Mouse (Mus musculus) macrophage (primary cell): ENCODE results near the gene Nup214. TPM values are rescaled to one million over a fixed set of nuclear protein-coding genes. Genes with fewer than 3 reads are reported as not detected.
"Not testable (repeated sequence)": the region's sequence is repeated elsewhere in the genome, so short reads cannot be mapped to it uniquely, and the experiment has no call there.

Source experiments
- H3K27ac ChIP-seq: fragments of 350-480 bp; formaldehyde crosslinking; 2 replicates; pipeline ENCODE4 v1.9.0; 2021
- H3K36me3 ChIP-seq: fragments of 350-480 bp; formaldehyde crosslinking; 2 replicates; pipeline ENCODE4 v1.9.0; 2021; ENCODE audit errors: inconsistent target
- H3K4me3 ChIP-seq: fragments of 350-480 bp; formaldehyde crosslinking; 2 replicates; pipeline ENCODE4 v1.9.0; 2021; ENCODE audit errors: inconsistent target
- H3K79me2 ChIP-seq: fragments of 350-480 bp; formaldehyde crosslinking; 2 replicates; pipeline ENCODE4 v1.9.0; 2021; ENCODE audit errors: inconsistent target
- WGBS: methylation state at CpG from one replicate; pipeline ENCODE4 v1.1.7; 2026; ENCODE audit warnings: inconsistent platforms; ENCODE audit not compliant: missing documents; 5-methylcytosine and 5-hydroxymethylcytosine counted together
- polyA plus RNA-seq: library from polyadenylated mRNA; stranded (reverse); fragments of 250-400 nt; gene quantifications from 3 replicates; pipeline ENCODE4 v1.2.4, GENCODE M21; 2018; ENCODE audit warnings: inconsistent platforms

Nup214 gene
- polyA plus RNA-seq, 1 experiment from 2014 or later = 47.0 TPM

DNA sequence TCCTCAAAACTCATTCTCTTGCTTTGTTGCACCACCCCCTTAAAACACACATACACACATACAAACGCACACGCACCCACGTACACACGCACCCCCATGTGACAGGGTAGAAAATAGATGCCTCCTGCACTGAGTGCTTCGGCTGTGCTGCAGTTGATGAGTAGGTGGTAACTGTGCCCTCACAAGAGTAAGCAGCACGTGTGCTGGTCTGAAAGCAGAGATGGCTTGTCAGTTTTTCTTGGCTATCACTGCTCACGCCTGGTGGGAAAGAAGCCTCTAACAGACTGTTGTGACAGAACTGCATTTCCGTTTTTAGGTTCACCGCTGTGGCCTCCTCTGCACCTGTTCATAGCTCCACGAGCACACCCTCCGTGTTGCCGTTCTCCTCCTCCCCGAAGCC lies 21.8 kb downstream of the Nup214 start:
- 92% methylated on average over 11 of the region's 13 CpGs for WGBS
- Histone ChIP-seq H3K27ac (no peak overlapping the region), H3K4me3 (no peak overlapping the region), H3K79me2 (no peaks in the 10 kb centered on the region), H3K36me3 (peaks cover 90% of the 10 kb centered on the region)

DNA sequence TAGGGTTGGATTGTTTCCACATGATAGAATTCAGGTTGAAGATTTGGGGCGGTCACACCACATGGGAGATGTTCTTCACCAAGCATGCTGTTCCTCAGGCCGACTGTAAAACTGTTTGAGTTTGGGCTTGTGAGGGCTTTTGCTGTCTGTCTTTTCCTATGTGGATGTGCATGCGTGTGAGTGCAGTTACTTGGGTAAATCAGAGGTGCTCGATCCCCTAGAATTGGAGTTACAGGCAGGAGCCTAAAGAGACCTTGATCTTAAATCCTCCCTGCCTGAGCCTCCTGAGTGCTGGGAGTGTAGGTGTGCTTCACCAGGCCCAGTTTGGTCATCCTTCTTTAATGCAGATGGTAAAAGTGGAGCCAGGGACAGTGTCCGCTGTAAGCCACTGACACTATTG lies 23.3 kb downstream of the Nup214 start:
- H3K36me3 ChIP-seq = peaks cover 84% of the 10 kb centered on the region
- no peaks in the 10 kb centered on the region for H3K79me2 ChIP-seq
- 93% methylated on average over 5 of the region's 5 CpGs for WGBS
- H3K4me3 ChIP-seq = no peak overlapping the region
- H3K27ac ChIP-seq = no peak overlapping the region

DNA sequence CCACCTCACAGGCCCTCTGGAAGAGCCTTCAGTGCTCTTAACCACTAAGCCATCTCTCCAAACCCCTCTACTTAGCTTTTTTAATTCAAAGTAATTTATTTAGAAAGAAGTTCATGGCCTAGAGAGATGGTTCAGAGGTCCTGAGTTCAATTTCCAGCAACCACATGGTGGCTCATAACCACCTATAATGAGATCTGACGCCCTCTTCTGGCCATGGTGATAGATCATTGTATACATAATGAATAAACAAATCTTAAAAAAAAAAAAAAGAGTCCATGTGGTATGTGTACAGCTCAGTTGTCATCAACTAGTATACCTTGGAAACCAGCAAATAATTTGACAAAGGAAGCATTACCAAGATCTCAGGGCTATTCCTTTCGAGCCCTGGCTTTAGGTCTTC lies 24.2 kb downstream of the Nup214 start:
- Histone ChIP-seq H3K4me3 (no peak overlapping the region), H3K79me2 (no peaks in the 10 kb centered on the region), H3K27ac (no peak overlapping the region), H3K36me3 (peaks cover 86% of the 10 kb centered on the region)
- WGBS = 100% methylated on average over 2 of the region's 2 CpGs

DNA sequence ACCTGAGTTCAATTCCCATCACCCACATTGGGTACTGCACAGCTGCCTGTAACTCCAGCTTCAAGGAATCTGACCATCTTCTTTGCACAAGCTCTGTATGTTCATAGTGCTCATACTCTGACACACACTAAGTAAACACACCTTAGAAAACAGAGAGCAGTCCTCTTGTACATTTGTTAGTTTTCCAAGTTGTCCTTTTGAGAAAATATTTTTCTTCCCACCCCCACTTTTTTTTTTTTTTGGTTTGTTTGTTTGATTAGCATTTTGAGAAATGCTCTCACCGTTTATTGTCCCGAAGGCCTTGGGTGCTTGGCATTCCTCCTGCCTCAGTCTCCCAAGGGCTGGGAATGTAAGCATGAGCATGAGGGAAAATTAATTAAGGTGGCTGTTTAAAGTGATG lies 34.1 kb downstream of the Nup214 start:
- H3K4me3 ChIP-seq = no peak overlapping the region
- no peak overlapping the region for H3K27ac ChIP-seq
- 81% methylated on average over 2 of the region's 2 CpGs for WGBS
- no peaks in the 10 kb centered on the region for H3K79me2 ChIP-seq
- peaks cover 71% of the 10 kb centered on the region for H3K36me3 ChIP-seq

DNA sequence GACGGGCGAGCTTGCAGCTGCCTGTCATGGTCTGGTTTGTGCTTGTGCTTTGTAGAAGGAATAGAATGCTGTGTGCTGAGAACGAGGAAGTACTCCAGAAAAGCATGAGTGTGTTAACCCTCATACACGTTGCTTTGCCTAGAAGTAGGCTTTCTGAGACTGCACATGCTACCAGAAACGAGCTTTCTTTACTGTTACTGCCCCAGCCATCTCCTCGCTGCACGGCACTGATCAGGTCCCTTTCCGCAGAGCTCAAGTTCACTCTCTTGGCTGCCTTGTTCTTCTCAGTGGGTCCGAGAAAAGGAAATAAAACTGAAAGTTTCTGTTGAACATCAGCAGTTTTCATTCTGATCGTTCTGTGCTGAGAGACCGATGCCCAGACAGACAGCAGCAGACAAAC lies 34.5 kb downstream of the Nup214 start:
- H3K36me3 ChIP-seq = peaks cover 67% of the 10 kb centered on the region
- no peaks in the 10 kb centered on the region for H3K79me2 ChIP-seq
- no peak overlapping the region for H3K27ac ChIP-seq
- no peak overlapping the region for H3K4me3 ChIP-seq
- 68% methylated on average over 11 of the region's 11 CpGs for WGBS

DNA sequence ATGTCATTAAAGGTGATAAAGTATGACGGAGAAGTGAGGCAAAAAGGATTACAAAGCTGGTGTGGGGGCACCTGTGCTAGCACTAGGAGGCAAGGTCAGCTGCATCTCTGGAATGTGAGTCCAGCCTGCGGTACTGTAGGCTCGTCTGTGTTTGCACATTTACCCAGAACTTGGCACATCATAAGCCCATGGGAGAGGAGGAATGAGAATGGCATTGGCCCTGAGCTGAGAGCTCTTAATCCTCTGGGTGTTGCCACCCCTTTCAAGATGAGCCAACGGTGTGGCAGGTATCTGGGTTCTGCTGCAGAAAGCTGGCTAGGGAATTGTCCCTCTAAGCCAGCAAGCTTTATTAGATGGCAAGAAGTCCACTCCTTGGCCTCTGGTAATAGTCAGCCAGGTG lies 45.5 kb downstream of the Nup214 start:
- Histone ChIP-seq H3K79me2 (no peaks in the 10 kb centered on the region), H3K4me3 (no peak overlapping the region), H3K27ac (no peak overlapping the region), H3K36me3 (peaks cover 84% of the 10 kb centered on the region)
- 93% methylated on average over 4 of the region's 4 CpGs for WGBS

DNA sequence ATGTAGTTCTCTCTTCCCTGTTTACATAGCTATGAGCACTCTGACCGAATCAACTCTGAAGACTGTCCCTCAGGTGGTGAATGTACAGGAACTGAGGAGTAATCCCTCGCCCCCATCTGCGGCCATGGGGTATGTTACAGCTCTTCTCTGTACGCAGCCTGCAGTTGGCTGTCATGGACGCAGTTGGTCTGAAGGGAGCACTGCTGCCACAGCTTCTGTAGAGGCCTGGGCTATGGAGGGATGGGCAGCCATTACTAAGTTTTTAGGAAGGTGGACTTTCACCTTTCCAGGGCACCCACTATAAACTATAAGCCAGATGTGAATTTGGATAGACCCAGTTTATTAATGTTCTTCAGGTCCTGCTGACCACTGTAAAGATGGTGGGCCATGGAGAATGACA lies 46.0 kb downstream of the Nup214 start:
- 92% methylated on average over 5 of the region's 5 CpGs for WGBS

DNA sequence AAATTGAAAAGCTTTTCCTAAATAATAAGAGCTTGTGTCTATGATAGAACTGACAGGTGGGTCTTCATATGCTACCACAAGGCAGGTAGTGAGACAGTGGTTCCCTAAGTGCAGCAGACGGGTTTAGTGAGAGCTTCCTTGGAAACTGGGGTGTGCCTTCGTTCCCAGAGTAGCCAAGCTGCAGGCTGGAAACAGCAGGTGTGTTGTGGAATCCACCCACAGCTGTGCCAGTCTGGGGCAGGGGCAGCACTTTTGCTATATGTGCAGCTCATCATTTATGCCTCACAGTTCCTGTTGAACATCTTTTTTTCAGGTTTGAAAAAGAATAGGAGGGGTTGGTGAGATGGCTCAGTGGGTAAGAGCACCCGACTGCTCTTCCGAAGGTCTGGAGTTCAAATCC lies 50.1 kb downstream of the Nup214 start:
- WGBS = 85% methylated on average over 2 of the region's 4 CpGs
- H3K79me2 ChIP-seq = no peaks in the 10 kb centered on the region
- H3K27ac ChIP-seq = no peak overlapping the region
- H3K36me3 ChIP-seq = peaks cover 73% of the 10 kb centered on the region
- H3K4me3 ChIP-seq = no peak overlapping the region

More for the DNA sequence above, 46.0 kb downstream of the Nup214 start:
- Histone ChIP-seq H3K27ac (no peak overlapping the region), H3K4me3 (no peak overlapping the region), H3K79me2 (no peaks in the 10 kb centered on the region), H3K36me3 (peaks cover 84% of the 10 kb centered on the region)

DNA sequence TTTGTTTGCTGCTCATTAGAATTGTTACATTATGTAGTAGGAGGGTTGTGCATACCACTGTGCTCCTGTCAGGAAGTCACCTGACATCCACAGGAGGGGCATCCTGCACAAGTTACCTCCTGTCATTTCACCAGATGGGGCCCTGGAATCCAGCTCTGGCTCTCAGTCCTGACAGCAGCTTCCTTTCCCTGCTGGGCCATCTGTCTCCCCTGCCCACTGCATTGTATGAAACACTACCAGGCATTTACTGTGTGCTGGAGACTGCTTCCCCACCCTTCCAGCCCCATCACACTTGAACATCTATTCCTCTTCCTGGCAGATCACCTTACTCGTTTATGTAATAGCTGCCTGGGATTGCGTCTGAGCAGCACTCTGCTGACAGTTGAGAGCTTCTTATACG lies 55.4 kb downstream of the Nup214 start:
- H3K27ac ChIP-seq = no peak overlapping the region
- H3K4me3 ChIP-seq = no peak overlapping the region
- peaks cover 84% of the 10 kb centered on the region for H3K36me3 ChIP-seq
- H3K79me2 ChIP-seq = no peaks in the 10 kb centered on the region
- WGBS = 65% methylated on average over 3 of the region's 3 CpGs

DNA sequence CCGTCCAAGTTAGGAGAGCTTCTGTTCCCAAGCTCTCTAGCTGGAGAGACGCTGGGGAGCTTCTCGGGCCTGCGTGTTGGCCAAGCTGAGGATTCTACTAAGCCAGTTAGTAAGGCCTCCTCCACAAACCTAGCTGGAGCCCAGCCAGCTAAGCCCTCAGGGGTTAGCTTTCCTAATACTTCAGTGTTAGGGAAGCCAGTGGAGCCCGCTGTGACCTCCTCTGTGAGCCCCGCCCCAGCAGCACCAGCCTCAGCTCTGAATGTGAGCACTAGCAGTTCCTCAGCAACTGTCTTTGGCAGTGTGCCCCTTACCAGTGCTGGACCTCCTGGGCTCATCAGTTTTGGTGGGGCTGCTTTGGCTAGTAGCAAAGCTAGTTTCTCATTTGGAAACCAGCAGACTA lies 59.2 kb downstream of the Nup214 start:
- 98% methylated on average over 6 of the region's 6 CpGs for WGBS
- Histone ChIP-seq H3K27ac (no peak overlapping the region), H3K36me3 (peaks cover 67% of the 10 kb centered on the region), H3K4me3 (no peak overlapping the region), H3K79me2 (no peaks in the 10 kb centered on the region)

DNA sequence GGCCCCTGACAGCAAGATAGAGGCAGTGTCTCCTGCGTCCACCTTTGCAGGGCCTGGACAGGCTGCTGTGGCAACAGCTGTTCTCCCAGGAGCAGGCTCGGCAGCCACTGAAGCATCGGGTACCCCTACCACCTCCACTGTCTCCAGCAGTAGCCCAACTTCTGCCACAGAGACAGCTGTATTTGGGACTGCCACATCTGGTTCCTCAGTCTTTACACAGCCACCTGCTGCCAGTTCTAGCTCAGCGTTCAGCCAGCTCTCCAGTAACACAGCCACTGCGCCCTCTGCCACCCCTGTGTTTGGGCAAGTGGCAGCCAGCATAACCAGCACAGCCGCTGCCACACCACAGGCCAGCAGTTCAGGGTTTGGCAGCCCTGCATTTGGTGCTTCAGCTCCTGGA lies 60.0 kb downstream of the Nup214 start:
- WGBS = 96% methylated on average over 4 of the region's 6 CpGs
- Histone ChIP-seq H3K27ac (no peak overlapping the region), H3K36me3 (peaks cover 62% of the 10 kb centered on the region), H3K4me3 (no peak overlapping the region), H3K79me2 (no peaks in the 10 kb centered on the region)

DNA sequence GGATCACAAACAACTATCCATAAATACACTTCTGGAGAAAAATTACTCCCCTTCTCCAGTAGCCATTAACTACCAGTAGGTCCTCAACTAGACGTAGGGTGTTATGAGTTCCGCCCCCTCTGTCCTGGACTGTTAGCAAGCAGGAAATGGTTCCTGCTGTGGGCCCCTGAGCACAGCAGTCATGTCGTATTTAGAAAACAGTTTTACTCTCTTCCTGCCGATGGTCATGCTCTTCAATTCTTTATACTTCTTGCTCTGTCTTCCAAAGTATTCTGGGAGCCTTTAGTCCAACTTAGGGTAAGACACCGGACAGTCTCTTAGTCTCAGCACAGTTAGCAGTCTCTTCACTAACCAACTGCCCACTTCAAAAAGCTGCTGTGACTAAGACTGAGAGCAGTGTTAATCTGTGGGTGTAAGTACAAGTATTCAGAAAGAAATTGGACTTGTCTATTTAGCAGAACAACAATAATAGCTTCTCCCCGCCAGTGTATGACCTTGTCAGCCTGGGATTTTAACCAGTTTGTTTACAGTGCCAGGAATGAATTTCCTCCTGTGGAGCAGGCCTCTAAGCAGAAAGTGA lies 63.1 kb downstream of the Nup214 start:
- 44% methylated on average over 6 of the region's 6 CpGs for WGBS
- Histone ChIP-seq H3K79me2 (no peaks in the 10 kb centered on the region), H3K27ac (peak overlapping the region; percentile 83), H3K4me3 (no peak overlapping the region), H3K36me3 (peaks cover 59% of the 10 kb centered on the region)

DNA sequence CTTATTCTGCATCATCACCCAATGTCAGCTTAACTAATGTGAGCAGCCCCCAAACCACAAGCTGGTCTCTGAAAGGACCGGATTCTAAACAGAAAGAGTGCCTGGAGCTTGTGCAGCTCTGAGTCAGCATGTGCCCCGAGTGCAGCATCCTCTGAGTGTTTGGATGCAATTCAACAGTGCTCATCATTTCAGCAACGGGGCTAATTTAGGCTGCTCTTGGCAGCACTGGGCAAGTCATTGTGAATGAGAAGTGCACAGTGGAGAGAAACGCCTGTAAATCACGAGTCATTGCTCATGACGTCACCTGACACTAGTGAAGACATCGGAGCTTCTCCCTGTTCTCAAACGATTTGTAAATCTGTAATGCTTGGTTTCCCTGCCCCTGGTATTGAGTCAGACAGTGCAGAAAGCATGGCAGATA lies 64.4 kb downstream of the Nup214 start:
- H3K79me2 ChIP-seq = no peaks in the 10 kb centered on the region
- peaks cover 57% of the 10 kb centered on the region for H3K36me3 ChIP-seq
- WGBS = 17% methylated on average over 8 of the region's 8 CpGs
- peak overlapping the region; percentile 83 for H3K27ac ChIP-seq
- no peak overlapping the region for H3K4me3 ChIP-seq

DNA sequence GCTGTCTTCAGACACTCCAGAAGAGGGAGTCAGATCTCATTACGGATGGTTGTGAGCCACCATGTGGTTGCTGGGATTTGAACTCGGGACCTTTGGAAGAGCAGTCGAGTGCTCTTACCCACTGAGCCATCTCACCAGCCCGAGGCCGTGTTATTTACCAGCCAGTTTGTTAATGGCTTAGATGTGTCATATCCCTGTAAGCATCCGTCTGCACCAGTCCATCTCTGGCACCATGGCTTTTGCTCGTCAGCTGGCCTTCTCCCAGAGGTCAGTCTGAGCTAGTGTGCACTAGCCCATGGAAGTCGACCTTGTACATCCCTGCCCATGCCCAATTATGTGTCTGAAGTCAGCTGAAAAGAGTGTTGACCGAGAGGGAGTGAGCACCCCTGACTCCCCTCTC lies 66.4 kb downstream of the Nup214 start:
- not testable (repeated sequence) for H3K79me2 ChIP-seq, H3K4me3 ChIP-seq, H3K27ac ChIP-seq
- H3K36me3 ChIP-seq = peaks cover 57% of the 10 kb centered on the region
- 95% methylated on average over 8 of the region's 9 CpGs for WGBS

DNA sequence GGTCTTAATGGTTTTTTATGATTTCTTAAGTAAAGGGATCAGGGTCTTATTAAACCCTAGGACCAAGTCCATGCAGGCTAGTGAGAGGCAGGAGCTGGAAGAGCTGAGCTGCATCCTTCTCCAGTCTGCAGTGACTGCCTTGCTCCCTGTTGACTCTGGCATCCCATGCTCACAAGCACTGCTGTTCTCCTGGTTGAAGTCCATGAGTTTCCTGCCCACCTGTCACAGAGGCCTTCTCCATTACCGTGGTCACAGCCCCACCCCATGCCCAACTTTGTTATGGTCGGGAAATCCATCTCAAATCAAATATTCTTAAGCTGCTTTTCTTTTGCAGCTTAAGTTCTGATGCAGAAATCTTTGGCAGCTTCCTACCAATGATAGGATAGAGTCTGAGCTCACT lies 66.9 kb downstream of the Nup214 start:
- Histone ChIP-seq H3K79me2 (no peaks in the 10 kb centered on the region), H3K4me3 (no peak overlapping the region), H3K27ac (no peak overlapping the region), H3K36me3 (peaks cover 59% of the 10 kb centered on the region)
- 100% methylated on average over 2 of the region's 2 CpGs for WGBS

DNA sequence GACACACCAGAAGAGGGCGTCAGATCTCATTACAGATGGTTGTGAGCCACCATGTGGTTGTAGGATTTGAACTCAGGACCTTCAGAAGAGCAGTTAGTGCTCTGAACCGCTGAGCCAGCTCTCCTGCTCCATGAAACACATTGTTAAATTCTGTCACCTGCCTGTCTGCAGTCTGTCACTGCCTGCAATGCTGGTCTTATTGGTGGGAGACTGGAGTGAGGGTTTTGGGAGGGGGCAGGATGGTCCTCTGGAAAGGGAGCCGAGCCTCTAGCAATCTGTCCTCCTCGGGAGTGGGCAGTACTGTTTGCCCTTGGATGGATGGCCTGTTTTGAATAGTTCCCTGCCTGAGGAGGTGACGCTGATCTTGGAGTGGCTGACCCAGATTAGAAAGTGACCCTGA lies 69.6 kb downstream of the Nup214 start:
- H3K79me2 ChIP-seq = no peaks in the 10 kb centered on the region
- no peak overlapping the region for H3K27ac ChIP-seq
- H3K36me3 ChIP-seq = peaks cover 81% of the 10 kb centered on the region
- 88% methylated on average over 5 of the region's 5 CpGs for WGBS
- no peak overlapping the region for H3K4me3 ChIP-seq
